Mouse (Mus musculus) embryonic facial prominence, embryonic 11.5 days (tissue): Measurements from ENCODE around the gene Slc6a12. TPM values are rescaled to one million over a fixed set of nuclear protein-coding genes. Genes with fewer than 3 reads are reported as not detected.
A peak's percentile ranks its signal among the peaks of the same experiment; 100 is the strongest.

Source experiments
- ATAC-seq: fragments of 200-750 bp; cut with Nextera tagmentation; replicated peaks from 2 replicates; pipeline ENCODE4 v1.8.0; 2017; ENCODE audit warnings: low read depth; ENCODE audit not compliant: insufficient number of reproducible peaks, low FRiP score, low TSS enrichment
- DNase-seq: peaks from one replicate; pipeline ENCODE4 v3.0.0-alpha.2; 2015; ENCODE audit warnings: low spot score
- H3K27ac ChIP-seq: fragments of 300-500 bp; sonication (generic); replicated peaks from 2 replicates; pipeline ENCODE4 v1.5.1; 2014; ENCODE audit warnings: mild to moderate bottlenecking, low read depth, low read length, control low read depth
- H3K27me3 ChIP-seq: fragments of 300-500 bp; sonication (generic); 2 replicates; pipeline ENCODE4 v1.6.1; 2014; ENCODE audit warnings: mild to moderate bottlenecking, low read length, moderate library complexity, mixed read lengths; ENCODE audit not compliant: control insufficient read depth, insufficient read depth
- H3K36me3 ChIP-seq: fragments of 300-500 bp; sonication (generic); replicated peaks from 2 replicates; pipeline ENCODE4 v1.6.1; 2014; ENCODE audit warnings: low read depth, mild to moderate bottlenecking, low read length, moderate library complexity, mixed read lengths; ENCODE audit not compliant: control insufficient read depth, insufficient read depth
- H3K4me1 ChIP-seq: fragments of 300-500 bp; sonication (generic); 2 replicates; pipeline ENCODE4 v1.6.1; 2014; ENCODE audit warnings: low read length, mixed read lengths; ENCODE audit not compliant: control insufficient read depth, insufficient read depth
- H3K4me2 ChIP-seq: fragments of 300-500 bp; sonication (generic); 2 replicates; pipeline ENCODE4 v1.6.1; 2014; ENCODE audit warnings: low read depth, mild to moderate bottlenecking, control low read depth, low read length, moderate library complexity
- H3K4me3 ChIP-seq: fragments of 300-500 bp; sonication (generic); 2 replicates; pipeline ENCODE4 v1.5.1; 2014; ENCODE audit warnings: low read depth, low read length, control low read depth
- H3K9ac ChIP-seq: fragments of 300-500 bp; sonication (generic); replicated peaks from 2 replicates; pipeline ENCODE4 v1.6.1; 2014; ENCODE audit warnings: mild to moderate bottlenecking, control low read depth, low read length
- H3K9me3 ChIP-seq: fragments of 300-500 bp; sonication (generic); replicated peaks from 2 replicates; pipeline ENCODE4 v1.6.1; 2016; ENCODE audit warnings: mild to moderate bottlenecking, low read length, inconsistent platforms, mixed read lengths; ENCODE audit not compliant: control insufficient read depth
- WGBS: fragments of 180-500 bp; shearing (Covaris S2); extraction: QIAGEN DNeasy Blood & Tissue Kit; methylation state at CpG from one replicate; pipeline ENCODE4 v1.1.7; 2014; 5-methylcytosine and 5-hydroxymethylcytosine counted together
- polyA plus RNA-seq: library from polyadenylated mRNA; unstranded; fragments of >200 nt; fragmentation: Nextera tagmentation; extraction: Ambion mirVana; gene quantifications from 2 replicates; pipeline ENCODE4 v1.2.1, GENCODE M21; 2014

The Slc6a12 gene
- not detected in 2 replicates for polyA plus RNA-seq

- no peak within 1 kb of the TSS for H3K27ac ChIP-seq
- no peaks in the 10 kb centered on the region for H3K9me3 ChIP-seq
- no peaks in the 10 kb centered on the region for H3K4me1 ChIP-seq
- DNase-seq = no peak
- ATAC-seq = peak; percentile 35; the same call in 1 of the 2 replicates
- no peak within 1 kb of the TSS for H3K9ac ChIP-seq
- H3K4me3 ChIP-seq = no peak within 1 kb of the TSS
- no peaks in the 10 kb centered on the region for H3K36me3 ChIP-seq
- no peak within 1 kb of the TSS for H3K4me2 ChIP-seq
- 69% methylated on average over 15 of the region's 15 CpGs for whole genome bisulfite sequencing
- 0 out of 2 replicates have a peak, but pooled peaks cover 2% of the 10 kb centered on the region for H3K27me3 ChIP-seq
These were observed at the start of gene Slc6a12 for GRCm38 (mm10) chr6:121343026-121343770. TSS of gene Slc6a12 (plus strand) at chr6:121343076.

GRCm38 (mm10) chr6:121299317-121299716 lies 43.6 kb upstream of the Slc6a12 start:
- Histone ChIP-seq H3K27me3 (no peaks in the 10 kb centered on the region), H3K9ac (no peak overlapping the region), H3K36me3 (no peaks in the 10 kb centered on the region), H3K9me3 (no peaks in the 10 kb centered on the region), H3K4me3 (no peak overlapping the region), H3K4me2 (no peak overlapping the region), H3K27ac (no peak overlapping the region), H3K4me1 (no peaks in the 10 kb centered on the region; the same call in 1 of the 2 replicates)
- DNase-seq (no peak), ATAC-seq (no peak)
- 52% methylated on average over 7 of the region's 7 CpGs for WGBS

GRCm38 (mm10) chr6:121299954-121300353 lies 42.9 kb upstream of the Slc6a12 start, which contains the start of gene Slc6a13:
TSS of gene Slc6a13 (plus strand) at chr6:121300227.
- H3K27ac ChIP-seq = no peak within 1 kb of the TSS
- WGBS = 3% methylated on average over 10 of the region's 11 CpGs
- no peak within 1 kb of the TSS for H3K9ac ChIP-seq

GRCm38 (mm10) chr6:121300504-121300903 lies 42.4 kb upstream of the Slc6a12 start:
- no peak for ATAC-seq
- Histone ChIP-seq H3K9ac (no peak overlapping the region), H3K4me1 (no peaks in the 10 kb centered on the region; the same call in 1 of the 2 replicates), H3K36me3 (no peaks in the 10 kb centered on the region), H3K4me2 (peak overlapping the region; percentile 28; the same call in 1 of the 2 replicates), H3K27ac (no peak overlapping the region), H3K27me3 (no peaks in the 10 kb centered on the region), H3K9me3 (no peaks in the 10 kb centered on the region), H3K4me3 (no peak overlapping the region)
- 52% methylated on average over 9 of the region's 9 CpGs for WGBS
- no peak for DNase-seq

More at GRCm38 (mm10) chr6:121299954-121300353, 42.9 kb upstream of the Slc6a12 start, which contains the start of gene Slc6a13:
- Histone ChIP-seq H3K9me3 (no peaks in the 10 kb centered on the region), H3K4me3 (no peak within 1 kb of the TSS), H3K4me1 (no peaks in the 10 kb centered on the region; the same call in 1 of the 2 replicates), H3K4me2 (peak within 1 kb of the TSS; percentile 28; the same call in 1 of the 2 replicates), H3K36me3 (no peaks in the 10 kb centered on the region), H3K27me3 (no peaks in the 10 kb centered on the region)
- DNase-seq = peak; percentile 72
- ATAC-seq = peak; percentile 71

GRCm38 (mm10) chr6:121303466-121304220 lies 39.2 kb upstream of the Slc6a12 start:
- Histone ChIP-seq H3K36me3 (no peaks in the 10 kb centered on the region), H3K9me3 (no peaks in the 10 kb centered on the region), H3K4me3 (no peak overlapping the region), H3K27me3 (no peaks in the 10 kb centered on the region), H3K27ac (no peak overlapping the region), H3K9ac (no peak overlapping the region), H3K4me2 (no peak overlapping the region), H3K4me1 (no peaks in the 10 kb centered on the region; the same call in 1 of the 2 replicates)
- no peak for DNase-seq
- ATAC-seq = no peak
- WGBS = 70% methylated on average over 10 of the region's 10 CpGs

GRCm38 (mm10) chr6:121304630-121305029 lies 38.2 kb upstream of the Slc6a12 start:
- ATAC-seq (no peak), DNase-seq (no peak)
- Histone ChIP-seq H3K9ac (no peak overlapping the region), H3K27ac (no peak overlapping the region), H3K4me3 (no peak overlapping the region), H3K4me1 (no peaks in the 10 kb centered on the region; the same call in 1 of the 2 replicates), H3K9me3 (no peaks in the 10 kb centered on the region), H3K27me3 (no peaks in the 10 kb centered on the region), H3K36me3 (no peaks in the 10 kb centered on the region), H3K4me2 (no peak overlapping the region)
- 82% methylated on average over 9 of the region's 9 CpGs for WGBS

- 92% methylated on average over 3 of the region's 3 CpGs for WGBS
- Histone ChIP-seq H3K36me3 (no peaks in the 10 kb centered on the region), H3K4me3 (no peak overlapping the region), H3K27me3 (no peaks in the 10 kb centered on the region), H3K4me2 (no peak overlapping the region), H3K4me1 (no peaks in the 10 kb centered on the region), H3K9ac (no peak overlapping the region), H3K27ac (no peak overlapping the region), H3K9me3 (no peaks in the 10 kb centered on the region)
- no peak for ATAC-seq
- DNase-seq = no peak
These were observed 37.3 kb upstream of the Slc6a12 start for GRCm38 (mm10) chr6:121305571-121305970.
